Mouse (Mus musculus): Measurements from ENCODE around the gene Lhfpl2. TPM values are rescaled to one million over a fixed set of nuclear protein-coding genes. Genes with fewer than 3 reads are reported as not detected.

Lhfpl2 gene
- polyA plus RNA-seq, 2 experiments from 2014 or later: 0.08 TPM; not detected in 1

GRCm38 (mm10) chr13:94224717-94225705, 167.4 kb downstream of the Lhfpl2 start:
- no peak for ATAC-seq

- no peak for ATAC-seq
Measured at GRCm38 (mm10) chr13:94231871-94232270, 174.3 kb downstream of the Lhfpl2 start.

GRCm38 (mm10) chr13:94239488-94239887, 181.9 kb downstream of the Lhfpl2 start:
- no peak for ATAC-seq

GRCm38 (mm10) chr13:94240111-94240510, 182.5 kb downstream of the Lhfpl2 start:
- ATAC-seq: no peak

- no peak for ATAC-seq
Measured at GRCm38 (mm10) chr13:94240873-94241272, 183.3 kb downstream of the Lhfpl2 start.

- ATAC-seq: no peak
Measured at GRCm38 (mm10) chr13:94241892-94242524, 184.4 kb downstream of the Lhfpl2 start.

GRCm38 (mm10) chr13:94242897-94243296, 185.3 kb downstream of the Lhfpl2 start:
- no peak for ATAC-seq

Other genes starting within 250 kb of the Lhfpl2 start
- 1 to 10 TPM; 2.5 to 3.0 TPM for gene Scamp1, start 228.1 kb downstream of the Lhfpl2 start, polyA plus RNA-seq (2017; shearing (Covaris generic))

All from CD4-positive, CD25-positive, alpha-beta regulatory T cell, adult 4 months (primary cell).